In genomic region chr11:78355471-78356238, GRCm38 (mm10) we compare ENCODE assay signal across 1 mouse cellular context.
TF ChIP-seq lines count a peak whose summit lies in the region.

No protein-coding gene starts in this region.

TF ChIP-seq in MEL, 35 proteins besides CTCF, POLR2A, EP300 and RAD21 (continued from another document):
- TF ChIP-seq USF2 (IDR thresholded peaks at IDR 0.05; ENCODE audit: borderline replicate concordance in 1 of 2, insufficient read depth in 1 of 2, low read depth in 1 of 2, low read length in 2 of 2) (no peak), ELF1 (IDR thresholded peaks at IDR 0.05; ENCODE audit: low read depth, low read length) (no peak), MYB (IDR thresholded peaks at IDR 0.05; ENCODE audit: low read depth, low read length) (no peak), TCF12 (IDR thresholded peaks at IDR 0.05; ENCODE audit: low read depth, low read length) (0 out of 2 replicates have a peak, but pooled peaks have one; percentile 11), ZMIZ1 (IDR thresholded peaks at IDR 0.05; ENCODE audit: low read depth, low read length) (no peak), POLR2AphosphoS2 (IDR thresholded peaks at IDR 0.05; ENCODE audit: low read length) (no peak), ZC3H11A (IDR thresholded peaks at IDR 0.05; ENCODE audit: low read depth, low read length) (peak; percentile 47; the same call in 1 of the 2 replicates), ETS1 (IDR thresholded peaks at IDR 0.05; ENCODE audit: low read depth, low read length) (no peak), NELFE (IDR thresholded peaks at IDR 0.05; ENCODE audit: low read depth, low read length) (no peak), SIN3A (IDR thresholded peaks at IDR 0.05; ENCODE audit: low read length) (peak; percentile 38; the same call in 1 of the 2 replicates), RCOR1 (IDR thresholded peaks at IDR 0.05; ENCODE audit: low read depth, low read length) (no peak), ZKSCAN1 (IDR thresholded peaks at IDR 0.05; ENCODE audit: low read depth, low read length) (no peak), SMC3 (IDR thresholded peaks at IDR 0.05; ENCODE audit: low read depth, low read length) (peak; percentile 68), GABPA (IDR thresholded peaks at IDR 0.05; ENCODE audit: low read depth, low read length) (no peak), KAT2A (conservative IDR thresholded peaks at IDR 0.05; ENCODE audit: low read depth, low read length) (no peak)
